Mouse (Mus musculus): ENCODE results near the gene Nol9. TPM values are rescaled to one million over a fixed set of nuclear protein-coding genes. Genes with fewer than 3 reads are reported as not detected.

Nol9 gene
- polyA plus RNA-seq (2015; fragmentation: Nextera tagmentation; extraction: Ambion mirVana), result 20.0 and 20.5 TPM in 2 replicates

DNA sequence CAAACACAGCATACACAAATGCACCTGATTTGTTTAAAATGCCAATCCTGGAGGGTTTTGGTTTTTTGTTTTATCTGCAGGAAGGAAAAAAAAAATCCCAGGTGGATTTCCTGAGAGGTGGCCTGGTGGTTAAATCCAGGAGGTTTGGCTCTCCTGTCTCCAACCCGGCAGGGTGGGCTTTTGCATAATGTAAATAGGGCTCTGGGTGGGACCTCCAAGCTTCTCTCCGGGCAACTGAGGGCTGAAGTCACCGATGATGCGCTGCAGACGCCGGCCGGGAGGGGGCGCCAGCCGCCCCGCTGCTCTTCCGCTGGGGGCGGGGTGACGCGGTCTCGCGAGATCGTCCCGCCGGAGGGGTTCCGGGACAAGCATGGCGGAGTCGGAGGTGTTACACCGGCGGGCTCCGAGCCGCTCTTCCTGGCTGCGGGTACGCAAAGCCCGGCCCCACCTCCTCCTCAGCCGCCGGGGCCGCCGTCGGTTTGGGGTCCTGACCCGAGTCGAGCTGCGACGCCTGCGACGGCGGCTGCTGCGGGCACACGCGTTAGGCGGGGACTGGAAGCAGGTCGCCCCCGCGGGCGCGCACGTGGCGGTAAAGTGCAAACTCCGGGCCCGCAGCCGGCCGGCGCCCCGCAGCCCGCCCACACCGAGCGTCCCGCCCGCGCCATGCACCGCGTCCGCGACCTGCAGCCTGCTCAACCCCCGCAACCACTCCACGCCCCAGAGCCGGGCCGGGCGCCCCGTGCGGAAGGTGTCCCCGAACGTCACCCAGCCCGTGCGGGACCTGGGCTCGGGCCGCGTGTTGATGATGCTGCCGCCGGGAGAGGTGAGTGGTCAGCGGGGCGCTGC is at the start of gene Nol9:
Gene Nol9 (plus strand): TSS at position 337 of the 846 bp plus-strand sequence.
- peaks cover 16% of the 10 kb centered on the region; the same call in 1 of the 2 replicates for H3K36me3 ChIP-seq (ENCODE audit: insufficient read depth, low read length)
- H3K27ac ChIP-seq, result peak within 1 kb of the TSS; percentile 40; the same call in 1 of the 2 replicates
- H3K27me3 ChIP-seq (ENCODE audit: insufficient read depth, low read length), result no peaks in the 10 kb centered on the region
- peak; percentile 98 for TF ChIP-seq CTCF (IDR thresholded peaks at IDR 0.05; ENCODE audit: low read depth)
- peak within 1 kb of the TSS; percentile 88 for H3K4me2 ChIP-seq (ENCODE audit: low read length)
- WGBS, result under 1% methylated on average over 85 of the region's 86 CpGs
- ATAC-seq (replicated peaks; ENCODE audit: low FRiP score, low read depth) (peak; percentile 87), DNase-seq (ENCODE audit: low spot score) (peak; percentile 92)
- H3K4me3 ChIP-seq (replicated peaks; ENCODE audit: low read depth, low read length), result peak within 1 kb of the TSS; percentile 89
- peaks cover 8% of the 10 kb centered on the region; the same call in 1 of the 2 replicates for H3K4me1 ChIP-seq (replicated peaks; ENCODE audit: insufficient read depth, low read length)
- no peaks in the 10 kb centered on the region for H3K9me3 ChIP-seq (replicated peaks; ENCODE audit: low read length)
- peak within 1 kb of the TSS; percentile 79 for H3K9ac ChIP-seq (ENCODE audit: low read depth, low read length)

DNA sequence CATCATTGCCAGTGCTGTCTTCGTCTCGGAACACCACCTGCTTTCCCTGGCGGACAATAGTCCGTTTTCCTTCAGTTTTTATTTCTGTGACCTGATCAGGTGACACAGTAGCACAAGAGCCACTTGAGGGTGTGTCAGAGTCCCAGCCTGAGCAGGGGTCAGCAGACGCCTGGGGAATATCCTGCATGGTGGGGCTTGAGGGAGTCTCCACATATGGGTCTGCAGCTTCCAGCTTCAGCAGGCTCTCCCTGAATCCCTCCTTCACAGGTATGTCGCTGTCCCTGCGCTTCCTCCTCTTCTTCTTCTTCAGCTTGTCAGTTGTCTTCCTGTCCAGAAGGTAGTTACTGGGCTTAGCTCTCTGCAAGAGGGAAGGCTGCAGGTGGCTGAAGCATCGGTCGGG is 47.0 kb upstream of the Nol9 start:
- H3K4me3 ChIP-seq (replicated peaks; ENCODE audit: low read depth, low read length), result no peak overlapping the region
- no peak overlapping the region for H3K4me2 ChIP-seq (ENCODE audit: low read length)
- DNase-seq (ENCODE audit: low spot score), result no peak
- H3K27ac ChIP-seq, result no peak overlapping the region
- WGBS, result 90% methylated on average over 9 of the region's 9 CpGs
- TF ChIP-seq CTCF (IDR thresholded peaks at IDR 0.05; ENCODE audit: low read depth), result no peak
- no peak overlapping the region for H3K9ac ChIP-seq (ENCODE audit: low read depth, low read length)
- H3K9me3 ChIP-seq (replicated peaks; ENCODE audit: low read length), result no peaks in the 10 kb centered on the region
- H3K4me1 ChIP-seq (replicated peaks; ENCODE audit: insufficient read depth, low read length), result peaks cover 17% of the 10 kb centered on the region; the same call in 1 of the 2 replicates
- peaks cover 22% of the 10 kb centered on the region for H3K36me3 ChIP-seq (ENCODE audit: insufficient read depth, low read length)
- no peak for ATAC-seq (replicated peaks; ENCODE audit: low FRiP score, low read depth)
- H3K27me3 ChIP-seq (ENCODE audit: insufficient read depth, low read length), result no peaks in the 10 kb centered on the region

DNA sequence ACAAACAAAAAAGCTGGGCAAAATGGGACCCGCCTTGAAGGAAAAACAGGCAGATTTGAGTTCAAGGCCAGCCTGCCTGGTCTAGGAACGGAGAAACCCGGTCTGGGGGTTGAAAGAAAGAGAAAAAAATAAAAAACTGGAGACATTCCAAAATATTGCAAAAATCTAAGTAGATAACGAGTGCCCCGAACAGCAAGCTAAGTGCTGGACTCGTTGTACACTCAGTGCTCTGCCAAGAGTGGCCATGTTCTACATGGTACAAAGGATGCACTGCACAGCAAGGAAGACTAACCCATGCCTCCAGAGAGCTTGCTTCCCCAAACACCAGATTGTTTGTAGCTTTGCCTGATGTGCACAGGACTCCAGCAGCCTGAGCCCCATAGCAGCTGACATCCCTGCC is 46.1 kb upstream of the Nol9 start:
- Histone ChIP-seq H3K27ac (no peak overlapping the region), H3K36me3 (ENCODE audit: insufficient read depth, low read length) (peaks cover 22% of the 10 kb centered on the region), H3K9me3 (replicated peaks; ENCODE audit: low read length) (no peaks in the 10 kb centered on the region), H3K9ac (ENCODE audit: low read depth, low read length) (no peak overlapping the region), H3K4me2 (ENCODE audit: low read length) (no peak overlapping the region), H3K27me3 (ENCODE audit: insufficient read depth, low read length) (no peaks in the 10 kb centered on the region), H3K4me3 (replicated peaks; ENCODE audit: low read depth, low read length) (no peak overlapping the region), H3K4me1 (replicated peaks; ENCODE audit: insufficient read depth, low read length) (peaks cover 20% of the 10 kb centered on the region; the same call in 1 of the 2 replicates)
- no peak for ATAC-seq (replicated peaks; ENCODE audit: low FRiP score, low read depth)
- DNase-seq (ENCODE audit: low spot score), result no peak
- TF ChIP-seq CTCF (IDR thresholded peaks at IDR 0.05; ENCODE audit: low read depth), result no peak
- WGBS, result 76% methylated on average over 6 of the region's 6 CpGs

DNA sequence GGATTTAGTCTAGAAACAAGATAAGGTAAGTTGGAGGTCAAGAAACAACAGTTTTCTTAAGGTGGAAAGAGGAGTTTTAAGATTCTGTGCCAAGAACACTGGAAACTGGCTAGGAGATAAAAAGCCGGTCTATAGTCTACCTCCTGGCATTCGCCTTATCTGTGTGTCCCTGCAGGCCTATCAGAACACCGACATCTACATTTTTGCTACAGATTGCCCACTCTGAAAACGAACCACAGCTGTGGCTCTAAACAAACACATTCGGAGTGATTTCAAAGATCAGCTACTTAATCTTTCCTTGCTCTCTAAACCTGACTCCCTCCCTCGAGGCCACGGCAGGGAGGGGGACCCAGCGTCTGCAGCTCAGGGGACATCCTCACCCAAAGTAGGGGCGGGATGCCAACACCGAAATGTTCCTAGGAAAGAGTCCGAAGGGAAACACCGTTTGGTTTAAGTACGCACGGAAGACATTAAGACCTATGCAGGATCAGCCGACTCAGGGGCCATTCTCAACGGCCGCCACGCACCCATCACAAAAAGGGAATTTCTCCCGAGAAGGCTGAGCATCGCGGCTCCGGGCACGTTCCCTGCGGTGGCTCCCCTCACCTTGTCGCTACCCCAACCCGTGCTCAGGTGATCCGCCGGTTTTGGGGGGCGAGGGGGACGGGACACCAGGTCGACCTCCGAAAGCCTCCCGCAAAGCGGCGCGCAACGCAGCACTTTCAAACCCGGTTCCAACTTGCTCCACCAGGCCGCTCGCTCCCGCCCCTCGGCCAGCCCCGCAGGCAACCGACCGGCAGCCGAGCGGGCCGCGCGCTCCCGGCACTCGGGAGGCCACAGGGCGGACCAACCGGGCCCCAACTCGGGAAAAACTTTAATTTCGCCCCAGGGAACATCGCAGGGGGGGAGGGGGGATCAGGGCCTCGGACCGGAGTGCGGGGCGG is 44.6 kb upstream of the Nol9 start:
- 2% methylated on average over 54 of the region's 61 CpGs for WGBS
- H3K4me1 ChIP-seq (replicated peaks; ENCODE audit: insufficient read depth, low read length), result peaks cover 18% of the 10 kb centered on the region; the same call in 1 of the 2 replicates
- DNase-seq (ENCODE audit: low spot score) (peak; percentile 34), ATAC-seq (replicated peaks; ENCODE audit: low FRiP score, low read depth) (0 out of 2 replicates have a peak, but pooled peaks have one; percentile 3)
- H3K9ac ChIP-seq (ENCODE audit: low read depth, low read length), result peak overlapping the region; percentile 94
- H3K27me3 ChIP-seq (ENCODE audit: insufficient read depth, low read length), result no peaks in the 10 kb centered on the region
- peak overlapping the region; percentile 99 for H3K4me3 ChIP-seq (replicated peaks; ENCODE audit: low read depth, low read length)
- H3K9me3 ChIP-seq (replicated peaks; ENCODE audit: low read length), result no peaks in the 10 kb centered on the region
- peaks cover 22% of the 10 kb centered on the region for H3K36me3 ChIP-seq (ENCODE audit: insufficient read depth, low read length)
- H3K4me2 ChIP-seq (ENCODE audit: low read length), result peak overlapping the region; percentile 88
- peak overlapping the region; percentile 89 for H3K27ac ChIP-seq
- TF ChIP-seq CTCF (IDR thresholded peaks at IDR 0.05; ENCODE audit: low read depth), result no peak

DNA sequence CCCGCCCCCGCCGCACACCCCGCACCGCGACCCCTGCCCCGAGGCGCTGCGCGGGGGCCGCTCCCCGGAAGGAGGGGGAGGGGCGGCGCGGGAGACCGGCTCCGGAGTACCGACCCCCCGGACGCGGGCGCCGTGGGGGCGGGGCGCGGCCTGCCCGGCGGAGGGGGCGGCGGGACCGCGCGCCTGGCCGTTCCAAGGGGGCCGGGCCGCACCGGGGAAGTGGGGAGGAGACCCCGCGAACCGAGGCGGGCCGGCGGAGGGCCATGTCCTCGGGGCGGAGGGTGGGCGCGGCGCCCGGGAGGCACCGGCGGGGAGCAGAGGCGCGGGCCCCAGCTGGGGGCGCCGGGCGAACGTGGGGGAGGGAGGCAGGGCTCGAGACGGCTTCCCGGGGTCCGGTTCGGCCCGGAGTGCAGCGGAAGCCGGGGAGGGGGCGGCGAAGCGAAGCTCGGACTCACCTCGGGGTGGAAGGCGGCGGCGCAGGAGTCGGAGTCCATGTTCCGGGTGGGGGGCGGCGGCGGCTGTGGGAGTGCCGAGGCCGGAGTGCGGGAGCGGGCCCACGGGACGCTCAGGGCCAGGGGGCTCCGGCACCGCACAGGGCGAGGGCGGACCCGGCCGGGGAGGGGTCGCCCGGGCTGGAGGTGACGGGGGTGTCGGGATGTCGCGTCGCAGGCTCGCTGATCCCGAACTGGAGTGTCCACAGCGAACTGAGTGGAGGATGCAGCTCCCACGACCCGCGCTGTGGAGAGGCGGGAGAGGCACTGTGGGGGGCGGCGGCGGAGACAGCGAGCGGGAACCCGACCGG is 43.5 kb upstream of the Nol9 start:
- 2% methylated on average over 96 of the region's 111 CpGs for WGBS
- TF ChIP-seq CTCF (IDR thresholded peaks at IDR 0.05; ENCODE audit: low read depth), result no peak

More for the DNA sequence above, 43.5 kb upstream of the Nol9 start:
- DNase-seq (ENCODE audit: low spot score) (no peak), ATAC-seq (replicated peaks; ENCODE audit: low FRiP score, low read depth) (peak; percentile 26)
- Histone ChIP-seq H3K9me3 (replicated peaks; ENCODE audit: low read length) (no peaks in the 10 kb centered on the region), H3K4me3 (replicated peaks; ENCODE audit: low read depth, low read length) (peak overlapping the region; percentile 99), H3K4me1 (replicated peaks; ENCODE audit: insufficient read depth, low read length) (peaks cover 18% of the 10 kb centered on the region; the same call in 1 of the 2 replicates), H3K27me3 (ENCODE audit: insufficient read depth, low read length) (no peaks in the 10 kb centered on the region), H3K36me3 (ENCODE audit: insufficient read depth, low read length) (peaks cover 18% of the 10 kb centered on the region), H3K27ac (peak overlapping the region; percentile 89), H3K9ac (ENCODE audit: low read depth, low read length) (peak overlapping the region; percentile 94), H3K4me2 (ENCODE audit: low read length) (peak overlapping the region; percentile 88)
